Mouse (Mus musculus) ES-E14 (cell line): ENCODE measurements around the gene Etv6.

Source experiments
- HCFC1 ChIP-seq: IDR thresholded peaks from 2 replicates; pipeline ENCODE4 v1.6.1; 2012; ENCODE audit warnings: low read length, inconsistent platforms, borderline replicate concordance; ENCODE audit not compliant: insufficient read depth
- ZNF384 ChIP-seq: IDR thresholded peaks from 2 replicates; pipeline ENCODE4 v1.6.1; 2012; ENCODE audit warnings: low read depth, low read length, inconsistent platforms

GRCm38 (mm10) chr6:134182301-134182948 lies 146.9 kb downstream of the Etv6 start:
- no peak for TF ChIP-seq HCFC1
- no peak for TF ChIP-seq ZNF384
